Mouse (Mus musculus) liver, embryonic 14.5 days (tissue): ENCODE results near the gene Sptbn1.

ENCODE experiments used
- CTCF ChIP-seq: IDR thresholded peaks from 2 replicates; pipeline ENCODE4 v1.5.1; 2016; ENCODE audit warnings: antibody characterized with exemption, low read depth, control low read depth
- EP300 ChIP-seq: IDR thresholded peaks from 2 replicates; pipeline ENCODE4 v1.6.1; 2016; ENCODE audit warnings: antibody characterized with exemption, low read depth

DNA sequence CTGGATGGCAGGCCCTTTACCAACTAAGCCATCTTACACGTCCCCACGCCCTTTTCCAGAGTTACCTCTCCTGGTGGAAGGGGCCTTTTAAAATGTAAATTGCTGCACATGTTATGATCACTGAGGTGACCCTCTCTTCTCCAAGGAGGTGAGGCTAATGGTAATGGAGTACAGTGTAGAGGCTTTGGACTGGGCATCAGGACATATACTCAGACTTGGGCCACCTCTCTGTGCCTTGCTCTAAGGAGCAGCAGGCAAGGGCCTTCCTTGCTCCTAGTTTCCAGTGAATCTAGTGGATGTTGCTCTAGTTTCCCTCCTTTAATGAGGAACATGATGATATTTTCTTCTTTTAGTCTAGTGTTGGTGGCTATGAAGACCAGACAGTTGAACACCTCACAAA lies 166.8 kb downstream of the Sptbn1 start:
- no peak for TF ChIP-seq CTCF
- TF ChIP-seq EP300 = no peak
